Mouse (Mus musculus): ENCODE results near the gene Ddx47. TPM values are rescaled to one million over a fixed set of nuclear protein-coding genes. Genes with fewer than 3 reads are reported as not detected.

The Ddx47 gene
- polyA plus RNA-seq, 1 experiment: 18.8 TPM

- Histone ChIP-seq H3K27me3 (ENCODE audit: control insufficient read depth, insufficient read depth, low read length) (no peaks in the 10 kb centered on the region), H3K4me3 (ENCODE audit: control insufficient read depth, low read depth, low read length) (peak overlapping the region; percentile 78), H3K36me3 (ENCODE audit: control insufficient read depth, insufficient read depth, low read length) (no peaks in the 10 kb centered on the region), H3K4me1 (ENCODE audit: control insufficient read depth, insufficient read depth, low read length) (peaks cover 7% of the 10 kb centered on the region), H3K27ac (ENCODE audit: control insufficient read depth, insufficient read depth, low read depth, low read length) (no peak overlapping the region)
- no peak for TF ChIP-seq CTCF (IDR thresholded peaks at IDR 0.05; ENCODE audit: control insufficient read depth, insufficient read depth, insufficient replicate concordance, low read depth, low read length)
- no peak for TF ChIP-seq POLR2A (IDR thresholded peaks at IDR 0.05; ENCODE audit: control insufficient read depth, low read depth, low read length)
Observed at GRCm38 (mm10) chr6:135048956-135049355, 37.5 kb downstream of the Ddx47 start.

GRCm38 (mm10) chr6:135053789-135054188 lies 42.4 kb downstream of the Ddx47 start:
- Histone ChIP-seq H3K27ac (ENCODE audit: control insufficient read depth, insufficient read depth, low read depth, low read length) (no peak overlapping the region), H3K4me1 (ENCODE audit: control insufficient read depth, insufficient read depth, low read length) (peaks cover 5% of the 10 kb centered on the region), H3K4me3 (ENCODE audit: control insufficient read depth, low read depth, low read length) (no peak overlapping the region), H3K36me3 (ENCODE audit: control insufficient read depth, insufficient read depth, low read length) (no peaks in the 10 kb centered on the region), H3K27me3 (ENCODE audit: control insufficient read depth, insufficient read depth, low read length) (no peaks in the 10 kb centered on the region)
- no peak for TF ChIP-seq POLR2A (IDR thresholded peaks at IDR 0.05; ENCODE audit: control insufficient read depth, low read depth, low read length)
- no peak for TF ChIP-seq CTCF (IDR thresholded peaks at IDR 0.05; ENCODE audit: control insufficient read depth, insufficient read depth, insufficient replicate concordance, low read depth, low read length)

GRCm38 (mm10) chr6:135055882-135056281 lies 44.5 kb downstream of the Ddx47 start:
- no peak overlapping the region for H3K4me3 ChIP-seq (ENCODE audit: control insufficient read depth, low read depth, low read length)
- no peak for TF ChIP-seq CTCF (IDR thresholded peaks at IDR 0.05; ENCODE audit: control insufficient read depth, insufficient read depth, insufficient replicate concordance, low read depth, low read length)
- no peak for TF ChIP-seq POLR2A (IDR thresholded peaks at IDR 0.05; ENCODE audit: control insufficient read depth, low read depth, low read length)

GRCm38 (mm10) chr6:135060728-135061127 lies 49.3 kb downstream of the Ddx47 start:
- Histone ChIP-seq H3K27me3 (ENCODE audit: control insufficient read depth, insufficient read depth, low read length) (no peaks in the 10 kb centered on the region), H3K4me1 (ENCODE audit: control insufficient read depth, insufficient read depth, low read length) (no peaks in the 10 kb centered on the region; the same call in 1 of the 2 replicates), H3K36me3 (ENCODE audit: control insufficient read depth, insufficient read depth, low read length) (no peaks in the 10 kb centered on the region), H3K4me3 (ENCODE audit: control insufficient read depth, low read depth, low read length) (no peak overlapping the region), H3K27ac (ENCODE audit: control insufficient read depth, insufficient read depth, low read depth, low read length) (no peak overlapping the region)
- TF ChIP-seq POLR2A (IDR thresholded peaks at IDR 0.05; ENCODE audit: control insufficient read depth, low read depth, low read length): no peak
- TF ChIP-seq CTCF (IDR thresholded peaks at IDR 0.05; ENCODE audit: control insufficient read depth, insufficient read depth, insufficient replicate concordance, low read depth, low read length): no peak

More at GRCm38 (mm10) chr6:135055882-135056281, 44.5 kb downstream of the Ddx47 start:
- Histone ChIP-seq H3K36me3 (ENCODE audit: control insufficient read depth, insufficient read depth, low read length) (no peaks in the 10 kb centered on the region), H3K27ac (ENCODE audit: control insufficient read depth, insufficient read depth, low read depth, low read length) (no peak overlapping the region), H3K4me1 (ENCODE audit: control insufficient read depth, insufficient read depth, low read length) (no peaks in the 10 kb centered on the region), H3K27me3 (ENCODE audit: control insufficient read depth, insufficient read depth, low read length) (no peaks in the 10 kb centered on the region)

GRCm38 (mm10) chr6:135064621-135065020 lies 53.2 kb downstream of the Ddx47 start:
- H3K36me3 ChIP-seq (ENCODE audit: control insufficient read depth, insufficient read depth, low read length): no peaks in the 10 kb centered on the region
- no peak overlapping the region for H3K4me3 ChIP-seq (ENCODE audit: control insufficient read depth, low read depth, low read length)
- no peak overlapping the region for H3K27ac ChIP-seq (ENCODE audit: control insufficient read depth, insufficient read depth, low read depth, low read length)
- no peaks in the 10 kb centered on the region; the same call in 1 of the 2 replicates for H3K4me1 ChIP-seq (ENCODE audit: control insufficient read depth, insufficient read depth, low read length)
- no peak for TF ChIP-seq CTCF (IDR thresholded peaks at IDR 0.05; ENCODE audit: control insufficient read depth, insufficient read depth, insufficient replicate concordance, low read depth, low read length)
- no peak for TF ChIP-seq POLR2A (IDR thresholded peaks at IDR 0.05; ENCODE audit: control insufficient read depth, low read depth, low read length)
- H3K27me3 ChIP-seq (ENCODE audit: control insufficient read depth, insufficient read depth, low read length): no peaks in the 10 kb centered on the region

- no peaks in the 10 kb centered on the region for H3K36me3 ChIP-seq (ENCODE audit: control insufficient read depth, insufficient read depth, low read length)
- H3K4me3 ChIP-seq (ENCODE audit: control insufficient read depth, low read depth, low read length): peak within 1 kb of the TSS; percentile 25
- no peak within 1 kb of the TSS for H3K27ac ChIP-seq (ENCODE audit: control insufficient read depth, insufficient read depth, low read depth, low read length)
- H3K27me3 ChIP-seq (ENCODE audit: control insufficient read depth, insufficient read depth, low read length): no peaks in the 10 kb centered on the region
- TF ChIP-seq CTCF (IDR thresholded peaks at IDR 0.05; ENCODE audit: control insufficient read depth, insufficient read depth, insufficient replicate concordance, low read depth, low read length): no peak
- TF ChIP-seq POLR2A (IDR thresholded peaks at IDR 0.05; ENCODE audit: control insufficient read depth, low read depth, low read length): no peak
- H3K4me1 ChIP-seq (ENCODE audit: control insufficient read depth, insufficient read depth, low read length): no peaks in the 10 kb centered on the region; the same call in 1 of the 2 replicates
Observed at GRCm38 (mm10) chr6:135065236-135065957, 54.0 kb downstream of the Ddx47 start, which contains the start of gene Gprc5a. Gene Gprc5a, plus strand, starts transcription at chr6:135065651.

- no peaks in the 10 kb centered on the region for H3K27me3 ChIP-seq (ENCODE audit: control insufficient read depth, insufficient read depth, low read length)
- TF ChIP-seq POLR2A (IDR thresholded peaks at IDR 0.05; ENCODE audit: control insufficient read depth, low read depth, low read length) (no peak), CTCF (IDR thresholded peaks at IDR 0.05; ENCODE audit: control insufficient read depth, insufficient read depth, insufficient replicate concordance, low read depth, low read length) (no peak)
- H3K36me3 ChIP-seq (ENCODE audit: control insufficient read depth, insufficient read depth, low read length): no peaks in the 10 kb centered on the region
- H3K4me1 ChIP-seq (ENCODE audit: control insufficient read depth, insufficient read depth, low read length): no peaks in the 10 kb centered on the region; the same call in 1 of the 2 replicates
- H3K27ac ChIP-seq (ENCODE audit: control insufficient read depth, insufficient read depth, low read depth, low read length): no peak overlapping the region
- H3K4me3 ChIP-seq (ENCODE audit: control insufficient read depth, low read depth, low read length): no peak overlapping the region
Observed at GRCm38 (mm10) chr6:135066795-135067445, 55.5 kb downstream of the Ddx47 start.

Measured in testis, adult 2 months (tissue).